Mouse (Mus musculus): Measurements from ENCODE around the gene Cwc27.

GRCm38 (mm10) chr13:104628019-104628418 is 188.9 kb downstream of the Cwc27 start:
- no peak for TF ChIP-seq CTCF (IDR thresholded peaks at IDR 0.05; ENCODE audit: borderline replicate concordance, extremely low read depth, insufficient read depth, insufficient read length)
- TF ChIP-seq POLR2A (IDR thresholded peaks at IDR 0.05; ENCODE audit: borderline replicate concordance, extremely low read depth, insufficient read depth, insufficient read length, poor library complexity, severe bottlenecking): no peak

Measured in brain, embryonic 14.5 days (tissue).